Mouse (Mus musculus) lung, adult 2 months (tissue): Measurements from ENCODE around the gene Creg1.

Experiments used
- CTCF ChIP-seq: fragments of 200-500 bp; IDR thresholded peaks from 2 replicates; pipeline ENCODE4 v1.5.1; 2011; ENCODE audit warnings: mild to moderate bottlenecking, low read length, control low read depth; ENCODE audit not compliant: insufficient read depth
- POLR2A ChIP-seq: fragments of 200-500 bp; IDR thresholded peaks from 2 replicates; pipeline ENCODE4 v1.6.1; 2011; ENCODE audit warnings: low read depth, mild to moderate bottlenecking, control low read depth, low read length, borderline replicate concordance; ENCODE audit errors: extremely low read depth

DNA sequence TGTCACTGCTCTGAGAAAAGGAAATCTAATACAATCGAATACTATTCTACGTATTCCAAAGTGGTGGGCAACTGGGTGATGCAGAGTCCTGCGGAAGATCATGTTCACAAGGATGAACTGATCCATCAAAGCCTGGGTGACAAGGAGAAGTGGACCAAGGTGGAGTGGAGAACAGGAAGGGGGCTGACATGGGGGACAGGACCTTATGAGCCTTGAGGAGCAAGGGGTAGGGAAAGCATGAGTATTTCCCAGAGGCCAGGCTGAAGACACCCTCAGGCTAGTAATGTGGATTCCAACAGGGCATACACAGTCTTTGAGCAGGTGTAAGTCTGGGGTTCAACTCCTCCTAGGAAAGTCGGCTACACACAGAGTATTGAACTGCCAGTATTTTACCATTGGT is 47.1 kb upstream of the Creg1 start:
- TF ChIP-seq POLR2A (no peak), CTCF (no peak)
